Mouse (Mus musculus): ENCODE data around the gene Mcm6.
"Not testable (repeated sequence)": the region's sequence is repeated elsewhere in the genome, so short reads cannot be mapped to it uniquely, and the experiment has no call there.

Gene Mcm6

GRCm38 (mm10) chr1:128328218-128328617, 31.2 kb downstream of the Mcm6 start, which contains the start of gene Lct:
Gene Lct (minus strand): TSS chr1:128328318.
- DNase-seq = no peak

- no peak for DNase-seq
These were observed 32.3 kb downstream of the Mcm6 start for GRCm38 (mm10) chr1:128327165-128327564.

DNA sequence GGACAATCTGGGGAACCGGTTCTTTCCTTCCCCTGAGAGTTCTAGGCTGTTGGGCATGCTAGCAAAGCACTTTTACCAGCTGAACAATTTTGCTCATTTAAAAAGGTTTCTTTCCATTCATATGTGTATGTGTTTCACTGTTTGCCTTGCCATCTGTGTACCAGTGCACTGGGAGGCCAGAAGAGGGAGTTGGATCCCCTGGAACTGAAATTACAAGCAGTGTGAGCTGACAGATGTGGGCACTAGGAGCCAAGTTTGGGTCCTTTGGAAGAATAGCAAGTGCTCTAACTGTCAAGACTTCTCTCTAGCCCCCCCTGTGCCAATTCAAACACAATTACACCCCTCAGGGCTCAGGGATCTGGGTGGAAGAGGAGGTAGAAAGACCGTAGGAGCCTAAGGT, 34.7 kb downstream of the Mcm6 start:
- DNase-seq = no peak

GRCm38 (mm10) chr1:128323026-128323643, 36.3 kb downstream of the Mcm6 start:
- DNase-seq = no peak

DNA sequence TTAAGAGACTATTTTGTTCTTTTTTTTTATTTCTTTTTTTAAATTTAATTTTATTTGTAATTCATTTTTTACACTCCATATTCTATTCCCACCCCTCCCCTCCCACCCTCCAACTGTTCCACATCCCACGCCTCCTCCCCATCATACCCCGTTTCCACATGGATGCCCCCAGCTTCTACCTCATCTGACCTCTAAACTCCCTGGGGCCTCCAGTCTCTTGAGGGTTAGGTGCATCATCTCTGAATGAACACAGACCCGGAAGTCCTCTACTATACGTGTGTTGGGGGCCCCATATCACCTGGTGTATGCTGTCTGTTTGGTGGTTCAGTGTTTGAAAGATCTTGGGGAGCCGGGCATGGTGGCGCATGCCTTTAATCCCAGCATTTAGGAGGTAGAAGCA, 40.2 kb downstream of the Mcm6 start:
- not testable (repeated sequence) for DNase-seq

DNA sequence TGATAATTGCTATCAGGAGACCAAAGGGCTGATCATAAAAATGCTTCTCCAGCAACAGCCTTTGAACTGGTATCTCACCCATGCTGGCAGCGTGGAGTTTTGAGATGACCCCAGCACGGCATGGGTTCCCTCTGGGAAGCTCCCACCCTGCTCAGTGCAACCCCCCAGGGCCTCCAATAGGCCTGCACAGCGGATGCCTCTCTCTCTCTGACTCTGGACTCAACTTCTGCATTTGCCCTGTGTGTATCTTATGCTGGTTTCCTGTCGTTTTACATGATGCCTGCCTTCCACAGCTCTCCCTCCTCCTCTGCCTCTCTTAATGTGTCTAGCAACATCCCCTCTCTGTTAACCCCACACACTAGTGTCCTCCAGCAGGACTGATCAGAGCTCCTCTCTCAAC, 44.8 kb downstream of the Mcm6 start:
- DNase-seq = no peak

DNA sequence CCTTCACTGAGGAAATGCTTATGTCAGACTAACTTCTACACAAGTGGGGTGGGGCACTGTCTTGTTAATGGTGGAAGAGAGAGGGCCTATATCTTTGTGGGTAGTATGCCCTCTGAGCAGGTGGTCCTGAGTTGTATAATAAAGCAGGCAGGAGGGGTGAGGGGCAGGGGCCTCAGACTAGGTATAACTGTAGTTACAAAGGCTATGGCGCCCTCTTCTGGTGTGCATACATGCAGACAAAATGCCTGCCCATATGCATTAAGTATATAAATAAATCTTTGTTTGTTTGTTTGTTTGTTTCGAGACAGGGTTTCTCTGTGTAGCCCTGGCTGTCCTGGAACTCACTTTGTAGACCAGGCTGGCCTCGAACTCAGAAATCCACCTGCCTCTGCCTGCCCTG, 50.4 kb downstream of the Mcm6 start:
- peak; percentile 6 to 39 for DNase-seq

DNA sequence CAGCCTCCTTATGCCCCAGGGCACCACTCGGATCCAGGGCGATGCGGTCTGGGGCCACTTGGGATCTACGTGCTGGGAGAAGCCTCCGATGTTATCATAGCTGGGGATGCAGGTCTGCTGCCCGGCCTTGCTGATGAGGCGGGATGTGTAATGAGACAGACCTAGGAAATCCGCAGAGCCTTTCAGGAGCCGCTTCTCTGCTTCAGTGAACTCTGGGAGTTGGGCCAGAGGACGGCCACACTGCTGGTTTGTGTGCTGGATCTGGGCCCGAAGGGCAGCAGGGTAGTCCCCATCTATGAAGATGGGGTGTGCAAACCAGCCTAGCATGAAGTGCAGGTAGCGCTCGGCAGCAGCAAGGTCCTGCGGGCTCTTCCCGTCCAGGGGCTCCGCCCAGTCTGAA, 55.6 kb downstream of the Mcm6 start:
- DNase-seq = peak; percentile 90

DNA sequence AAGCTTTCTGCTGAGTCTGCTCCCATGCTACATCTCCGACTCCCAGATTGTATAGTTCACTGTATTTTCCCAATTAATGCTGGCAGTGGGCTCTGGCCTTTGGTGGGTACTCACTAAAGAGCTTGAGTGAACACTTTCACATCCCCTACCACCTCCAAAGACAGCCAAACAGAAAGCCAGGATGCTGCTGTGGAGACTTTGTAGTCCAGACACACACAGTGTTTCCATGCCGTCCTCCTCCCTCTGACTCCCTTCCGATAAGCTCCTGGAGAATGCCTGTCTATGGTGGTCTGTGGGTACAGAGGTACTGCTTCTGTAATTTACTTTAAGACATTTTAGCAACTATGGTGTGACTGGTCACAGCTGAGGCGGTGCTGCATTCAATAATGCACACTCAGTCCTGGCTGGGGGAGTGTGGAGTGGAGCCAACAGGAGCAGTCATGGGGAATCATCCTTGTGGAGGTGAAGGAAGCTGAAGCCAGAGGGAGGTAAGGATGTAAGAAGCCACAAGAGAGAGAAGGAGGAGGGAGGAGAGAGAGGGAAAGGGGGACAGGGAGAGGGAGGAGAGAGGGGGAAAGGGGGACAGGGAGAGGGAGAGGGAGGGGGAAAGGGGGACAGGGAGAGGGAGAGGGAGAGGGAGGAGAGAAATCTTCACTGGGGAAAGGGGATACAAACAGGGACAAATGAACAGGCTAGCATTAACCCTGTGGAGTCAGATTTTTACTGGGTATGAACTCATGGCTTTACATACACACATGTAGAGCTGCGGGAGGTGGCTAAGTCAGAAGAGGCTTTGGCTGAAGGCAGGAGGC, 63.5 kb downstream of the Mcm6 start:
- no peak for DNase-seq

- DNase-seq = no peak
These were observed 64.2 kb downstream of the Mcm6 start for GRCm38 (mm10) chr1:128295296-128295695.

DNA sequence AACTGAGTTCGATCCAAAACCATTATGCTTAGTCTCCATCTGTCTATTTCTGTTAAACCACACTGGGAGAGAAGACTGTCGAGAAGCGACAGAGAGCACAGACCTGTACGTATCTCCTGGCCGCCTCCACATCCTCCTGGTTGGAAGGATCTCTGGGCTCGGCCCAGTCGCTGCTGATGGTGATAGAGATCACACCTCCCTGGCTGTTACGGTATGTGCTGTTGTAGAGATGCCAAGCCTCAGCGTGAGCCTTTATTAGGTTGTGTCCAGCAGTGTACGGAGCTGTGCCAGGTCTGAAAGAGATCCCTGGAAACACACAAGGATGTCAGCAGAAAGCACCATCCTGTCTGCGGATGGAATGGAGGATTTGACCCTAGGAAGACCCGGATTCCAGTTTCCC, 65.9 kb downstream of the Mcm6 start:
- DNase-seq = no peak

GRCm38 (mm10) chr1:128290295-128290694, 69.2 kb downstream of the Mcm6 start:
- no peak for DNase-seq

DNA sequence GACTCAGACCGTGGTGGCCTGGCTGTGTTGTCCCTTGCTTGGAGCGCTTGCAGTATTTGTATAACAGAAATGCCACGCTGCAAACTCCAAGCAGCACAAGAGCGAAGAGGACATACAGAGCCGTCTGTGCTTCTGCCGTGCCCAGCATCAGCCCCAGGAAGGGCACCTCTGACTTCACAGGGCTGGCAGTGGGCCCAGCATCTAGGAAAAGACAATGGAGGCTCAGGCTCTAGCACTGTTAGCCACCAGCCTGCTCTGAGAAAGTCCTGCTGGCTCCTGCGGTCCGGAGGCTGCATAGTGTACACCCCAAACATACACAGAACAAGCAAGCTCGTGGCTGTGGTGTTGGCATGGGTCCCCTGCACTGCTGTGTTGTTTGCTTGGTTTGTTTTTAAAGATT, 74.3 kb downstream of the Mcm6 start:
- DNase-seq = peak in 1 of 2 experiments; percentile 7

DNA sequence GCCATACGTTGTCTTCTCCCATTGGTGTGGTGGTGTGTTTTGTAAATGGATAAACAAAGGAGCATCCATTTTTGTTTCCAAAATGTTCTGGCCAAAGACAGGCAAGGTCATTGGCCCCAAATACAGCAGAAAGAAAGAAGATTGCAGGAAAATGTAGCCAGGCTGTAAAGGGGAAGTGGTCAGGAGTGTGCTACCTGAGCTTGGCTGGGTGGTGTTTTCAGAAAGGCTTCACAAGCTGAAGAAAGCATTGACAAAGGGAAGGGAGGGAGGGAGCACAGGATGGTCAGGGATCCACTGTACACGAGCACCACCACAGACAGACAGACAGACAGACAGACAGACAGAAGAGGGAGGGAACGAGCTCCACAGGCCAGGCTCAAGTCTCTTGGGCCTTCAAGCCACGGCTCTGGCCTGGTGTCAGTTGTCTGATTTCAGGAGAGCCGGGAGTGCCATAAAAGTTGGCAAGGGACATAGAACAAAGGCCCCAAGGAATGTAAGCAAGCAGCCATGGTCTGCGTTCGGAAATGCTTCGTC, 75.2 kb downstream of the Mcm6 start:
- DNase-seq = no peak

- DNase-seq = no peak
These were observed 76.5 kb downstream of the Mcm6 start for GRCm38 (mm10) chr1:128282924-128283323.

GRCm38 (mm10) chr1:128281753-128282152, 77.7 kb downstream of the Mcm6 start:
- DNase-seq = peak in 1 of 2 experiments; percentile 19

Data from kidney, postnatal 36 days (tissue).